Mouse (Mus musculus): ENCODE measurements at regions not wholly inside any gene's neighbourhood (a gene's known extent, or its start where the extent isn't known, plus 50 kb on each side); places are given as distances from the start of the nearest gene placed in this dataset.

DNA sequence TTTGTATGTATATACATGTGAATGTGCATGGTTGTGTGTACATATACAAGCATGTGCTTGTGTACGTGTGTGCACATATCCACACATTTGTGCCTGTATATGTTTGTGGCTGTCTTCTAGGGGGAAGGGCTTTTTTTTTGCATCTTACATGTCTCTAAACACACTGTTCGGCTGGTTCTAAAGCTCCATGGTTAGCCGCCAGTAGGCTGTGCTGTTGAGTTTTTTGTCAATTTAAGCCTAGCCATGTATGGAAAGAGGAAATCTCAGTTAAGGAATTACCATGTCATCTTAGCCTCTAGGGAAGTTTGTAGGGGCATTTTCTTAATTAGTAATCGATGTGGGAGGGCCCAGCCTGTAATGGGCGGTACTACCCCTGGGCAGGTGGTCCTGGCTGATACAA is 411.5 kb upstream of the Kcnab2 start:
- peak; percentile 17; the same call in 1 of the 2 replicates for TF ChIP-seq CTCF (IDR thresholded peaks at IDR 0.05; ENCODE audit: low read depth)
- no peak for TF ChIP-seq EP300 (IDR thresholded peaks at IDR 0.05; ENCODE audit: low read depth)
